Mouse (Mus musculus) liver, adult 2 months (tissue): Measurements from ENCODE around the gene Glb1. TPM values are rescaled to one million over a fixed set of nuclear protein-coding genes. Genes with fewer than 3 reads are reported as not detected.

Experiments used
- DNase-seq: peaks from one replicate; pipeline ENCODE4 v3.0.0-alpha.2; 2011; ENCODE audit warnings: low read depth, low spot score; ENCODE audit errors: extremely low read depth
- H3K27ac ChIP-seq: fragments of 200-500 bp; replicated peaks from 2 replicates; pipeline ENCODE4 v1.5.1; 2012; ENCODE audit warnings: low read depth, mild to moderate bottlenecking, control low read depth, inconsistent platforms, low read length; ENCODE audit not compliant: insufficient read depth
- H3K27me3 ChIP-seq: fragments of 200-500 bp; 2 replicates; pipeline ENCODE4 v1.6.1; 2012; ENCODE audit warnings: mild to moderate bottlenecking, moderate library complexity, low read length, inconsistent platforms; ENCODE audit not compliant: control insufficient read depth, insufficient read depth
- H3K36me3 ChIP-seq: fragments of 200-500 bp; 2 replicates; pipeline ENCODE4 v1.6.1; 2012; ENCODE audit warnings: low read length, inconsistent platforms; ENCODE audit not compliant: control insufficient read depth, insufficient read depth
- H3K4me1 ChIP-seq: fragments of 200-500 bp; 2 replicates; pipeline ENCODE4 v1.6.1; 2011; ENCODE audit warnings: low read length; ENCODE audit not compliant: control insufficient read depth, insufficient read depth
- H3K4me3 ChIP-seq: fragments of 200-500 bp; 2 replicates; pipeline ENCODE4 v1.5.1; 2011; ENCODE audit warnings: low read depth, mild to moderate bottlenecking, control low read depth, low read length, moderate library complexity; ENCODE audit not compliant: insufficient read depth
- H3K79me2 ChIP-seq: fragments of 200-500 bp; 2 replicates; pipeline ENCODE4 v1.6.1; 2012; ENCODE audit warnings: inconsistent platforms, mild to moderate bottlenecking, low read length, moderate library complexity; ENCODE audit not compliant: control insufficient read depth, insufficient read depth
- H3K9ac ChIP-seq: fragments of 200-500 bp; 2 replicates; pipeline ENCODE4 v1.6.1; 2012; ENCODE audit warnings: low read depth, mild to moderate bottlenecking, control low read depth, inconsistent platforms, low read length
- CTCF ChIP-seq: fragments of 200-500 bp; IDR thresholded peaks from 2 replicates; pipeline ENCODE4 v1.5.1; 2011; ENCODE audit warnings: low read depth, low read length, control low read depth
- POLR2A ChIP-seq: fragments of 200-500 bp; IDR thresholded peaks from 2 replicates; pipeline ENCODE4 v1.6.1; 2011; ENCODE audit warnings: low read length, control low read depth; ENCODE audit not compliant: insufficient read depth; ENCODE audit errors: extremely low read depth
- WGBS: fragments of 180-500 bp; shearing (Covaris S2); methylation state at CpG from one replicate; pipeline ENCODE4 v1.1.7; 2018; 5-methylcytosine and 5-hydroxymethylcytosine counted together
- polyA plus RNA-seq: library from polyadenylated mRNA; depleted of rRNA; stranded (reverse); fragments of >200 nt; gene quantifications from 2 replicates; pipeline ENCODE4 v1.2.3, GENCODE M21; 2012; rRNA removed
- total RNA-seq: library from RNA; depleted of rRNA; stranded (reverse); fragments of >200 nt; gene quantifications from 2 replicates; pipeline ENCODE4 v1.2.3, GENCODE M21; 2014; rRNA removed

The Glb1 gene
- total and polyA plus RNA-seq, 2 experiments = 13.2 to 16.7 TPM

DNA sequence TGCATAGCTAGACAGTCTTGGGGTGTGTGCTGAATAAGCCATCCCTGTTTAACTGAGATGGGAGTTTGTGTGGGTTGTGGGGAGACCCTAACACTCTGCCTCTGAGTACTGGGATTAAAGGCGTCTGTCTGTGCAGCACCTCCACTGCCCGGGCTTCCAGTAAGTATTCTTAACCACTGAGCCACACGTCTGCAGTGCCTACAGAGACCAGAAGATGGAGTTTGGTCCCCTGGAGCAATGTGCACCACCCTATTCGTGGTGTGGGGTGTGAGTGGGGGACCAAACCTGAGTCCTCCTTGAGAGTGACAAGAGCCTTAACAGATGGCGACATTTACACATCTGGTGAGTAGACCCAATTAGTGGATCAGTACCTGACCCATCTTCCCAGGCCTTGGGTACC is 121.2 kb downstream of the Glb1 start:
- Histone ChIP-seq H3K4me3 (no peak overlapping the region), H3K4me1 (0 out of 2 replicates have a peak, but pooled peaks cover 4% of the 10 kb centered on the region), H3K27me3 (no peaks in the 10 kb centered on the region), H3K79me2 (no peaks in the 10 kb centered on the region), H3K27ac (no peak overlapping the region), H3K36me3 (no peaks in the 10 kb centered on the region), H3K9ac (no peak overlapping the region)
- TF ChIP-seq CTCF (0 out of 2 replicates have a peak, but pooled peaks have one; percentile 22), POLR2A (no peak)
- 59% methylated on average over 5 of the region's 5 CpGs for WGBS
- DNase-seq = no peak

DNA sequence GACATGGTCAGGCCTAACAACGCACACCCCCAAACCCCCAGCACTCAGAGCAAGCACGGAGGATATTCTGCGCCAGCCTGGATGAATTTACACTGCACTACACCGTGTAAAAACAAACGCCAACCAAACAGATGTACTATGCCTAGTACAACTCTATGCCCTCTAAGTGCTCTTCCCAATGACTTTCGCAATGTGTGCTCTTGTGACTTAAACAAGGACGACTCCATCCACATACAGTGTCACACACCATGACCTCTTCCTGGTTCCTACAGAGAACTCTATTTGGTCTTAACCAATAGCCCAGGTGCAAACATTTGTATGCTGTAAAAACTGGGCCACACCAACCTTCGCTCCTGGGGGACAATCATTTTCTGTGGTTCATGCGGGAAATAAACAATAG is 121.6 kb downstream of the Glb1 start:
- TF ChIP-seq CTCF = no peak
- no peak for TF ChIP-seq POLR2A
- Histone ChIP-seq H3K4me1 (0 out of 2 replicates have a peak, but pooled peaks cover 4% of the 10 kb centered on the region), H3K27ac (no peak overlapping the region), H3K36me3 (no peaks in the 10 kb centered on the region), H3K9ac (no peak overlapping the region), H3K27me3 (no peaks in the 10 kb centered on the region), H3K79me2 (no peaks in the 10 kb centered on the region), H3K4me3 (no peak overlapping the region)
- 39% methylated on average over 9 of the region's 9 CpGs for whole genome bisulfite sequencing
- no peak for DNase-seq

Other genes starting within 250 kb of the Glb1 start
- gene Bcl2a1c, start 70.9 kb upstream of the Glb1 start, total RNA-seq = 0.67 TPM in 1 of 2 replicates, not detected in the other
- gene Bcl2a1c, start 70.9 kb upstream of the Glb1 start, polyA plus RNA-seq = not detected in 2 replicates
- gene Crtap, start 10.4 kb upstream of the Glb1 start, total RNA-seq = 4.8 and 5.5 TPM in 2 replicates
- gene Crtap, start 10.4 kb upstream of the Glb1 start, polyA plus RNA-seq = 9.6 and 12.7 TPM in 2 replicates
- 3.0 and 4.4 TPM in 2 replicates for gene Tmppe, start within 50 bp of the Glb1 start, total RNA-seq
- gene Tmppe, start within 50 bp of the Glb1 start, polyA plus RNA-seq = 2.3 and 3.6 TPM in 2 replicates
- gene Ccr4, start 103.8 kb downstream of the Glb1 start, total RNA-seq = 0.09 and 0.13 TPM in 2 replicates
- gene Ccr4, start 103.8 kb downstream of the Glb1 start, polyA plus RNA-seq = 0.29 TPM in 1 of 2 replicates, not detected in the other
- gene C130032M10Rik, start 114.6 kb downstream of the Glb1 start, total RNA-seq = not detected in 2 replicates
- gene C130032M10Rik, start 114.6 kb downstream of the Glb1 start, polyA plus RNA-seq = not detected in 2 replicates
- gene Trim71, start 163.3 kb downstream of the Glb1 start, total RNA-seq = under 0.01 TPM in 1 of 2 replicates, not detected in the other
- gene Trim71, start 163.3 kb downstream of the Glb1 start, polyA plus RNA-seq = 0.02 TPM in 1 of 2 replicates, not detected in the other
- gene Cnot10, start 239.1 kb downstream of the Glb1 start, total RNA-seq = 15.2 and 15.4 TPM in 2 replicates
- gene Cnot10, start 239.1 kb downstream of the Glb1 start, polyA plus RNA-seq = 9.4 and 10.7 TPM in 2 replicates